9 mouse cellular contexts compared by ENCODE assay signal in genomic region chr11:53559980-53560379, GRCm38 (mm10). TPM values are rescaled to one million over a fixed set of nuclear protein-coding genes. Genes with fewer than 3 reads are reported as not detected.
"Had no signal": no experiment of that assay in that cellular context is flagged by ENCODE, and none has a peak within 500 bp of the region (broad histone marks: within the 10 kb centered on the region; RNA-seq: fewer than 3 reads in every experiment).

No protein-coding gene starts in this region.

RNA-seq across cellular contexts. Expression of gene Il4, which starts 58.5 kb away (rescaled TPM):
- total RNA-seq: left cerebral cortex, postnatal 10 days; left cerebral cortex, postnatal 14 days; left cerebral cortex, postnatal 25 days; left cerebral cortex, postnatal 36 days; left cerebral cortex, postnatal 4 days; liver, adult 2 months; megakaryocyte progenitor cell, adult 5-6 weeks; midbrain, postnatal 0 days had no signal
- polyA plus RNA-seq: lung, adult 2 months had no signal
